Mouse (Mus musculus) lung, postnatal 25 days (tissue): Measurements from ENCODE around the gene Pax2.
A peak's percentile ranks its signal among the peaks of the same experiment; 100 is the strongest.

ENCODE experiments used
- DNase-seq: peaks from one replicate; pipeline ENCODE4 v3.0.0; 2022; ENCODE audit warnings: low spot score

Pax2 gene

GRCm38 (mm10) chr19:44748271-44748670 is 7.6 kb upstream of the Pax2 start:
- DNase-seq, result no peak

GRCm38 (mm10) chr19:44749061-44749990 is 6.5 kb upstream of the Pax2 start:
- DNase-seq, result no peak

- no peak for DNase-seq
Measured at GRCm38 (mm10) chr19:44750051-44751041, 5.5 kb upstream of the Pax2 start.

- DNase-seq, result no peak
Measured at GRCm38 (mm10) chr19:44751042-44751441, 4.8 kb upstream of the Pax2 start.

- no peak for DNase-seq
Measured at GRCm38 (mm10) chr19:44751551-44751950, 4.3 kb upstream of the Pax2 start.

- no peak for DNase-seq
Measured at GRCm38 (mm10) chr19:44752056-44752940, 3.5 kb upstream of the Pax2 start.

- DNase-seq, result no peak
Measured at GRCm38 (mm10) chr19:44753361-44753760, 2.5 kb upstream of the Pax2 start.

- peak; percentile 14 for DNase-seq
Measured at GRCm38 (mm10) chr19:44754461-44755377, 1.1 kb upstream of the Pax2 start.

GRCm38 (mm10) chr19:44755378-44755692 is 510 bp upstream of the Pax2 start:
- no peak for DNase-seq

GRCm38 (mm10) chr19:44756421-44757230 is 781 bp downstream of the Pax2 start:
- DNase-seq, result no peak

- no peak for DNase-seq
Measured at GRCm38 (mm10) chr19:44757231-44757871, 1.5 kb downstream of the Pax2 start.

- no peak for DNase-seq
Measured at GRCm38 (mm10) chr19:44758846-44759245, 3.0 kb downstream of the Pax2 start.

- DNase-seq, result no peak
Measured at GRCm38 (mm10) chr19:44759531-44760118, 3.8 kb downstream of the Pax2 start.

- DNase-seq, result no peak
Measured at GRCm38 (mm10) chr19:44760259-44761131, 4.7 kb downstream of the Pax2 start.

- no peak for DNase-seq
Measured at GRCm38 (mm10) chr19:44762121-44762621, 6.3 kb downstream of the Pax2 start.

- DNase-seq, result no peak
Measured at GRCm38 (mm10) chr19:44770268-44771050, 14.6 kb downstream of the Pax2 start.

GRCm38 (mm10) chr19:44771499-44771898 is 15.7 kb downstream of the Pax2 start:
- no peak for DNase-seq
